Mouse (Mus musculus) gastrocnemius, postnatal 14 days (tissue): ENCODE results near the gene Ogfr. TPM values are rescaled to one million over a fixed set of nuclear protein-coding genes. Genes with fewer than 3 reads are reported as not detected.

Experiments used
- DNase-seq: peaks from one replicate; pipeline ENCODE4 v3.0.0; 2021; ENCODE audit warnings: mixed read lengths
- intact Hi-C: fragments of 180-260 bp; cut with DNase I; formaldehyde crosslinking; loops from one replicate; pipeline ENCODE4 v1.15.1; 2025; ENCODE audit warnings: low total_unique reads
- total RNA-seq, 2 experiments: library from RNA; stranded (reverse); gene quantifications; 2 replicates each; pipeline ENCODE4 v1.2.3; 2021

Ogfr gene
- total RNA-seq, 2 experiments from 2014 or later: 22.5 to 25.2 TPM

- intact Hi-C loops: no loop called here
Observed at GRCm38 (mm10) chr2:180597490-180597889, 8.4 kb downstream of the Ogfr start, which contains the start of gene Col9a3. Col9a3 (plus strand) TSS chr2:180597790.

GRCm38 (mm10) chr2:180598157-180598705 is 9.2 kb downstream of the Ogfr start:
- intact Hi-C loops: no loop called here
- DNase-seq: no peak

More at GRCm38 (mm10) chr2:180597490-180597889, 8.4 kb downstream of the Ogfr start, which contains the start of gene Col9a3:
- DNase-seq: no peak

DNA sequence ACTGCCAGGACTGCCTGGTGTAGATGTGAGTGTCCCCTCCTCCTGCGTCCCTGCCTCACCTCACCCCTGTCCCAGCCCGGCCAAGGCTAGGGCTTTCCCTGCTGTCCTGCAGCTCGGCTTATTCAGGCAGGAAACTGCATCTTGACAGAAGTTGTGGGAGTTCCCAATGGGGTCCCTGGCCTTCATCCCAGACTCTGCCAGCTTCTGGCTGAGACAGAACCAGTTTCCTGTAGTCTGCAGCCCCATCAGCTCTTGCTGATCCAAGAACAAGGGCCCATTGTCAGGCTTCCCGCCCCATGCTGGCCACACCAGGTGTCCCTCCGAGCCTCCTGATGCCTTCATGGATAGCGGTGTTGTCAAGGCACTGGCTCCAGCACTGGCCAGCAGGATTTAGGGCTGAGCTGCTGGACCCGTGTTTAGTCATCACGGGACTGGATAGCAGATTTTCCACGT is 11.6 kb downstream of the Ogfr start:
- DNase-seq: no peak

GRCm38 (mm10) chr2:180604781-180605180 is 15.7 kb downstream of the Ogfr start:
- intact Hi-C loops: no loop called here

More for the DNA sequence above, 11.6 kb downstream of the Ogfr start:
- intact Hi-C loops: no loop called here

DNA sequence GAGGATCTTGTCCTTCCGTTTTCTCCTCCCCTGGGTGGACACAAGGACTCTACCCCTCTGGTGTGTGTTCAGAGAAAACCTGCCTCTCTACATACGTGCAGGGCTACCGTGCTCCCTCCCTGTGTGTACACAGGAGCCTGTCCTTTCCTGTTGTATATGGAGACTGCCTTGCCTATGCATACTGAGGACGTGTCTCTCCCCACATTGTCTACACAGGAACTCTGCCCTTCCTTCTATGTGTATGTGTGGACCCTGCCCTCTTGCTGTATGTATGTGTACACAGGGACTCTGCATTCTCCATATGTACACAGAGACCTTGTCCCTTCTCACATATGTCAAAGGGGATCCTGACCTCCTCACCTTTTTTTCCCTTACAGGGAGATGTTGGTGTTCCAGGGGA is 21.2 kb downstream of the Ogfr start:
- intact Hi-C loops: no loop called here

More at GRCm38 (mm10) chr2:180604781-180605180, 15.7 kb downstream of the Ogfr start:
- no peak for DNase-seq

GRCm38 (mm10) chr2:180611882-180612281 is 22.8 kb downstream of the Ogfr start:
- no peak for DNase-seq
- intact Hi-C loops: no loop called here

More for the DNA sequence above, 21.2 kb downstream of the Ogfr start:
- no peak for DNase-seq

DNA sequence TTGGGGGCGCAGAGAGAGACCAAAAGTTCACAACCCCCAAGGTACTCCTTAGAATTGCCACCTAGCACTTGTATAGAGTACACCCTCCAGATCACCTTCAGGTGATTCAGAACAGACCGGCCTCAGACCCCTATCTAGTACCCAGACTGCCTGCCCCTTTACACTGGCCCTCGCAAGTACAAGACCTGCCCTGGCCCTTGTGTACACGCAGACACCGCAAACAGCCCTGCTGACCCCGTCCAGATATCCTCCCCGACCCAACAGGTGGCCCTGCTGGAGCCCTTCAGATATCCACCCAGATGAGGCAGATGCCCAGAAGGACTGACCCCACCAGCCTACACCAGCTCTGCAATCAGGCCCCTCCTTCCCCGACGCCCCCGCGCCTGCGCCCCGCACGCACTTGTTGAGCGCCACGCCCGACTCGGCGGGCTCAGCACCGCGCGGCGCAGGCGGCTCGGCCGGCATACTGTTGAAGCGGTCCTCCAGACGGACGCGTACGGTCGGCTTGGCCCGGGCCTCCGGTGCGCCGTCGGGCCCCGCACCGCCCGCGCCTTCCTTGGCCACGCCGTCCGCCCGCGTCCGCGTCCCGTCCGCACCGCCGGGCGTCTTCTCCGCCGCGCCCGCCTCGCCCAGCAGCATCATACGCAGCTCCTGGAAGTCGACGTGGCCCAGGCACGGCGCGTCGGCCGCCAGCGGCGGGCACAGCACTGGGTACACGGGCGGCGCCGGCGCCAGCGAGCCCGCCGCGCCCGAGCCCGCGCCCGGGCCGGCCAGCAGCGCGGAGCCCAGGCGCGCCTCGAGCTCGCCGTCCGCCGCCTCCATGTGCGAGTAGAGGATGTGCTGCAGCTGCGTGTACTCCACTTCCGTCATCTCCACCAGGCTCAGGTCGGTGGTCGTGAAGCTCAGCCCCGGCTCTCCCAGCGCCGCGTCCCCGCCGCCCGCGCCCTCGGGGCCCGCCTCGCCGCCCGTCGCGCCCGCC is 52.8 kb downstream of the Ogfr start:
- no peak for DNase-seq
- intact Hi-C loops: no loop called here

- intact Hi-C loops: no loop called here
- no peak for DNase-seq
Observed at GRCm38 (mm10) chr2:180642555-180643260, 53.7 kb downstream of the Ogfr start, which contains the start of gene Tcfl5. Tcfl5 (minus strand) TSS chr2:180642708.

- no peak for DNase-seq
- intact Hi-C loops: no loop called here
Observed at GRCm38 (mm10) chr2:180643626-180644025, 54.6 kb downstream of the Ogfr start.

Other genes starting within 250 kb of the Ogfr start
- gene Slco4a1, start 133.0 kb upstream of the Ogfr start, total RNA-seq: under 1 TPM; 0.23 to 0.24 TPM
- not detected for gene Ntsr1, start 89.3 kb upstream of the Ogfr start, total RNA-seq
- gene Mrgbp, start 7.9 kb upstream of the Ogfr start, total RNA-seq: 1 to 10 TPM; 4.7 to 5.3 TPM
- under 1 TPM; 0.29 to 0.97 TPM for gene Col9a3, start 8.5 kb downstream of the Ogfr start, total RNA-seq
- gene Tcfl5, start 53.5 kb downstream of the Ogfr start, total RNA-seq: under 1 TPM; 0.21 to 0.22 TPM
- 10 to 100 TPM; 18.9 to 19.7 TPM for gene Dido1, start 120.8 kb downstream of the Ogfr start, total RNA-seq
- 10 to 100 TPM; 38.5 to 40.5 TPM for gene Gid8, start 120.9 kb downstream of the Ogfr start, total RNA-seq
- gene Slc17a9, start 136.0 kb downstream of the Ogfr start, total RNA-seq: under 1 TPM; 0.39 to 0.51 TPM
- not detected for gene Bhlhe23, start 187.7 kb downstream of the Ogfr start, total RNA-seq